In genomic region chr5:121251813-121252212, GRCm38 (mm10) we compare ENCODE assay signal across 10 mouse cellular contexts. TPM values are rescaled to one million over a fixed set of nuclear protein-coding genes. Genes with fewer than 3 reads are reported as not detected.
DNase-seq lines count a peak whose midpoint lies in the region; ATAC-seq and TF ChIP-seq lines count a peak whose summit lies in the region.
"Had no signal": no experiment of that assay in that cellular context is flagged by ENCODE, and none has a peak within 500 bp of the region (broad histone marks: within the 10 kb centered on the region; RNA-seq: fewer than 3 reads in every experiment).

No protein-coding gene starts in this region.

- no peak for ATAC-seq in lung, postnatal 0 days

- H3K4me3 ChIP-seq in lung, postnatal 0 days (ENCODE audit: low read depth, low read length), result no peak overlapping the region
- H3K4me3 ChIP-seq: embryonic facial prominence, embryonic 10.5 days had no signal

- no peak for TF ChIP-seq CTCF in lung, postnatal 0 days (IDR thresholded peaks at IDR 0.05)

- TF ChIP-seq EP300 in lung, postnatal 0 days (IDR thresholded peaks at IDR 0.05), result no peak

- no peak overlapping the region for H3K4me2 ChIP-seq in lung, postnatal 0 days (replicated peaks; ENCODE audit: low read depth, low read length)

- H3K27ac ChIP-seq in lung, postnatal 0 days (ENCODE audit: low read length), result no peak overlapping the region
- H3K27ac ChIP-seq: embryonic facial prominence, embryonic 10.5 days had no signal

- H3K9me3 ChIP-seq in lung, postnatal 0 days (ENCODE audit: low read length), result no peaks in the 10 kb centered on the region
- H3K9me3 ChIP-seq: embryonic facial prominence, embryonic 10.5 days had no signal

- H3K9ac ChIP-seq in lung, postnatal 0 days (replicated peaks; ENCODE audit: low read depth), result no peak overlapping the region

- 65% methylated on average over 8 of the region's 8 CpGs for WGBS in lung, postnatal 0 days

- no peaks in the 10 kb centered on the region for H3K27me3 ChIP-seq in lung, postnatal 0 days (replicated peaks; ENCODE audit: insufficient read depth, low read length)

- no peaks in the 10 kb centered on the region for H3K4me1 ChIP-seq in lung, postnatal 0 days (ENCODE audit: insufficient read depth, low read depth, low read length)

- H3K36me3 ChIP-seq in lung, postnatal 0 days (ENCODE audit: insufficient read depth, low read length), result no peaks in the 10 kb centered on the region

- DNase-seq in lung, postnatal 10 days, result peak; percentile 5
- no peak for DNase-seq in lung, postnatal 0 days (ENCODE audit: low spot score)
- DNase-seq in adrenal gland, postnatal 36 days, result peak; percentile 78 to 84
- peak; percentile 27 to 33 for DNase-seq in kidney, adult 8-10 months
- peak; percentile 20 to 29 for DNase-seq in monocyte, adult 2 months (ENCODE audit: low read depth in 1 of 2, low spot score in 2 of 2)
- no peak for DNase-seq in right cerebral cortex, postnatal 14 days
- no peak for DNase-seq in gastrocnemius, postnatal 10 days
- no peak for DNase-seq in thymus, postnatal 25 days
- DNase-seq: lung, postnatal 4 days had no signal

RNA-seq across cellular contexts. Expression of gene Hectd4, which starts 31.8 kb away (rescaled TPM):
- polyA plus RNA-seq in lung, postnatal 0 days (2015; fragmentation: Nextera tagmentation; extraction: Ambion mirVana), result 2.5 and 2.8 TPM in 2 replicates
- total RNA-seq in adrenal gland, postnatal 36 days (2021), result 10 to 100 TPM; 22.1 to 23.2 TPM
- 10 to 100 TPM; 12.7 to 16.6 TPM for total RNA-seq in gastrocnemius, postnatal 10 days (2021)

RNA-seq across cellular contexts. Expression of gene Rpl6, which starts 47.5 kb away (rescaled TPM):
- 373 and 397 TPM in 2 replicates for polyA plus RNA-seq in lung, postnatal 0 days (2015; fragmentation: Nextera tagmentation; extraction: Ambion mirVana)
- 1,000 to 10,000 TPM; 1,036 to 1,050 TPM for total RNA-seq in adrenal gland, postnatal 36 days (2021)
- 100 to 1,000 TPM; 744 to 776 TPM for total RNA-seq in gastrocnemius, postnatal 10 days (2021)

Comparison
In these comparisons a context has a peak if more than half of its experiments do, and no peak if none do; other contexts are left out.
1. DNase-seq: peak in lung, postnatal 10 days (single experiment), adrenal gland, postnatal 36 days (2 of 2), kidney, adult 8-10 months (2 of 2) and monocyte, adult 2 months (2 of 2); none in lung, postnatal 0 days (single experiment), right cerebral cortex, postnatal 14 days (single experiment), gastrocnemius, postnatal 10 days (single experiment) and thymus, postnatal 25 days (single experiment).